Mouse (Mus musculus) cerebellum, adult 2 months (tissue): ENCODE data around the gene Pik3cd. TPM values are rescaled to one million over a fixed set of nuclear protein-coding genes. Genes with fewer than 3 reads are reported as not detected.

Experiments
- DNase-seq, 2 experiments: peaks; one replicate each; pipeline ENCODE4 v3.0.0; 2021
- H3K27ac ChIP-seq: fragments of 200-500 bp; 2 replicates; pipeline ENCODE4 v1.5.1; 2012; ENCODE audit warnings: low read length, control low read depth, inconsistent platforms; ENCODE audit not compliant: insufficient read depth
- H3K27me3 ChIP-seq: fragments of 200-500 bp; 2 replicates; pipeline ENCODE4 v1.6.1; 2012; ENCODE audit warnings: inconsistent platforms, mild to moderate bottlenecking, low read length, moderate library complexity; ENCODE audit not compliant: control insufficient read depth, insufficient read depth
- H3K4me1 ChIP-seq: fragments of 200-500 bp; 2 replicates; pipeline ENCODE4 v1.6.1; 2011; ENCODE audit warnings: low read length; ENCODE audit not compliant: control insufficient read depth, insufficient read depth
- H3K4me3 ChIP-seq: fragments of 200-500 bp; replicated peaks from 2 replicates; pipeline ENCODE3; 2011; ENCODE audit warnings: mild to moderate bottlenecking, low read depth, low read length, control low read depth; ENCODE audit not compliant: insufficient read depth
- CTCF ChIP-seq: fragments of 200-500 bp; IDR thresholded peaks from 2 replicates; pipeline ENCODE4 v1.5.1; 2011; ENCODE audit warnings: low read depth, mild to moderate bottlenecking, control low read depth, low read length, moderate library complexity, borderline replicate concordance; ENCODE audit not compliant: insufficient read depth
- POLR2A ChIP-seq: fragments of 200-500 bp; IDR thresholded peaks from 2 replicates; pipeline ENCODE4 v1.6.1; 2011; ENCODE audit warnings: low read length, control low read depth, borderline replicate concordance; ENCODE audit not compliant: insufficient read depth
- WGBS: fragments of 180-500 bp; shearing (Covaris S2); methylation state at CpG from one replicate; pipeline ENCODE4 v1.1.7; 2018; 5-methylcytosine and 5-hydroxymethylcytosine counted together
- polyA plus RNA-seq: library from polyadenylated mRNA; depleted of rRNA; stranded (reverse); fragments of >200 nt; gene quantifications from 2 replicates; pipeline ENCODE4 v1.2.3, GENCODE M21; 2012

Gene Pik3cd
- polyA plus RNA-seq, 1 experiment, result 8.6 TPM

DNA sequence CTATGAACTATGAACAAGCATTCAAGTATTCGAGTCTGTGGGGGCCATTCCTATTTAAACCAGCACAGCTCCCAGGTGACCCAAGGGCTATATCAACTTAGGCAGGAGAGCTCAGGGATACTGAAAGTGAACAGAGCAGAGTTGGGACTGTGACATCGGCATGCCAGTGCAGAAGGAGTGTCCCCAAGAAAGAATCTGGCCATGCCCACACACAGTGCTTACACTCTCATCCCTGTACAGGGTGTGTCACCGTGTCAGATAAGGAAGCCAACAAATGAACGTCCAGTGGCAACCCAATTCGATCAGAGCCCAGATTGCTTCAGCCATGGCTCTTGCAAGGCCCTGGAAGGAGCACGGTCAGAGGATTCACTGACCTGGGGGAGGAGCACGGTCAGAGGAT lies 2.9 kb upstream of the Pik3cd start:
- Histone ChIP-seq H3K27ac (no peak overlapping the region), H3K4me3 (no peak overlapping the region), H3K4me1 (no peaks in the 10 kb centered on the region), H3K27me3 (no peaks in the 10 kb centered on the region)
- WGBS, result 84% methylated on average over 7 of the region's 7 CpGs
- no peak for TF ChIP-seq POLR2A
- TF ChIP-seq CTCF, result no peak
- no peak for DNase-seq

GRCm38 (mm10) chr4:149701426-149702209 lies 753 bp downstream of the Pik3cd start:
- no peak overlapping the region for H3K4me3 ChIP-seq
- H3K27me3 ChIP-seq, result no peaks in the 10 kb centered on the region
- H3K4me1 ChIP-seq, result no peaks in the 10 kb centered on the region; the same call in 1 of the 2 replicates
- TF ChIP-seq CTCF, result no peak
- no peak for TF ChIP-seq POLR2A
- H3K27ac ChIP-seq, result no peak overlapping the region
- WGBS, result 82% methylated on average over 18 of the region's 18 CpGs
- DNase-seq, result no peak

- H3K4me3 ChIP-seq, result no peak overlapping the region
- no peaks in the 10 kb centered on the region; the same call in 1 of the 2 replicates for H3K4me1 ChIP-seq
- no peak for DNase-seq
- WGBS, result 25% methylated on average over 4 of the region's 4 CpGs
- H3K27me3 ChIP-seq, result no peaks in the 10 kb centered on the region
- no peak for TF ChIP-seq CTCF
- TF ChIP-seq POLR2A, result no peak
- H3K27ac ChIP-seq, result no peak overlapping the region
Measured at GRCm38 (mm10) chr4:149699953-149700352, 2.4 kb downstream of the Pik3cd start.

- TF ChIP-seq CTCF, result peak; percentile 63
- no peak for TF ChIP-seq POLR2A
- Histone ChIP-seq H3K27ac (no peak overlapping the region), H3K27me3 (no peaks in the 10 kb centered on the region), H3K4me1 (no peaks in the 10 kb centered on the region; the same call in 1 of the 2 replicates), H3K4me3 (peak overlapping the region; percentile 47)
- WGBS, result 4% methylated on average over 35 of the region's 35 CpGs
- peak; percentile 51 to 57 for DNase-seq
Measured at GRCm38 (mm10) chr4:149698197-149698821, 4.1 kb downstream of the Pik3cd start.

GRCm38 (mm10) chr4:149697506-149698196 lies 4.7 kb downstream of the Pik3cd start:
- DNase-seq, result no peak
- H3K4me3 ChIP-seq, result peak overlapping the region; percentile 47
- TF ChIP-seq POLR2A (no peak), CTCF (no peak)
- H3K27me3 ChIP-seq, result no peaks in the 10 kb centered on the region
- no peak overlapping the region for H3K27ac ChIP-seq
- 34% methylated on average over 15 of the region's 15 CpGs for WGBS
- H3K4me1 ChIP-seq, result no peaks in the 10 kb centered on the region; the same call in 1 of the 2 replicates

DNA sequence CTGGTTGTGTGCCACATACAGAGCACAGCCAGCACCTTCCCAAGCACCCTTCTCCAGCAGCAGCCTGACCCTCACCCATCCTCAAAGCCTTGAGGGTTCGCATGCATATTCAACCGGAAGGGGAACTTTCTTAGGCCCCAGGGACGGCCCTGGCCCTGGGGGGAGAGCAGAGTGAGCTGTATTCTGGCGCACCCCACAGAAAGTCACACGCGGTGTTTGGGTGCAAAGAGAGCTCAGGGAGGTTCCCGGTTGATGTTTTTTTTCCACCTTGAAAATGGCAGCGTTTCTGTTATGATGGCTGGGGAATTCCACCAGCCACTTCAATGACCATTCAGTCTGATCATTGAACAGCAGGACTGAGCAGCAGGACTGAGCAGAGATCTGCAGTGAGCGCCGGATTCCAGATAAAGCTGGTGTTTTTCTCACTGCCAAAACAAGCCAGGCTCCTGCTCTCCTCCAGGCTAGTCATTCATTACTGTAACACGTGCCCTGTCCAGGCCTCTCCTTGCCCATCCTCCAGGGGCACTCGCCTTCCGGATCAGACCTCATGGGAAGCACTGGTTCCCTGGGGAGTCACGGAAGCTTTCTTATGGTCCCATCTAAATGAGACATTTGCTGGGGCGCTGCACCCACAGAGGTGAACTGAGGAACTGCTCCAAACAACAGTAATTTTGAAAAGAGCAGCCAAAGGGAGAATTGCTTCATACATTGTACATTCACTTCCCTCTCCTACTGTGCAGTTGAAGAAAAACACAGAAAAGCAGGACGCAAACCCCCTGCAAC lies 6.0 kb downstream of the Pik3cd start:
- Histone ChIP-seq H3K4me3 (no peak overlapping the region), H3K4me1 (no peaks in the 10 kb centered on the region; the same call in 1 of the 2 replicates), H3K27ac (no peak overlapping the region), H3K27me3 (no peaks in the 10 kb centered on the region)
- TF ChIP-seq POLR2A (no peak), CTCF (no peak)
- WGBS, result 52% methylated on average over 16 of the region's 16 CpGs
- no peak for DNase-seq

GRCm38 (mm10) chr4:149691368-149691767 lies 11.0 kb downstream of the Pik3cd start:
- Histone ChIP-seq H3K27ac (no peak overlapping the region), H3K4me3 (no peak overlapping the region), H3K27me3 (no peaks in the 10 kb centered on the region), H3K4me1 (no peaks in the 10 kb centered on the region; the same call in 1 of the 2 replicates)
- WGBS, result 61% methylated on average over 8 of the region's 8 CpGs
- TF ChIP-seq CTCF, result no peak
- no peak for TF ChIP-seq POLR2A
- no peak for DNase-seq
